Mouse (Mus musculus) T-cell, adult 2 months (primary cell): ENCODE measurements around the gene Rhbdl2.

Experiments
- DNase-seq: peaks from one replicate; pipeline ENCODE4 v3.0.0; 2022; ENCODE audit warnings: low spot score

Rhbdl2 gene

GRCm38 (mm10) chr4:123787191-123787985 lies at the start of gene Rhbdl2:
Gene Rhbdl2, plus strand, starts transcription at chr4:123787874.
- DNase-seq, result no peak

GRCm38 (mm10) chr4:123738708-123739107 lies 49.0 kb upstream of the Rhbdl2 start:
- no peak for DNase-seq

GRCm38 (mm10) chr4:123742891-123743290 lies 44.8 kb upstream of the Rhbdl2 start:
- DNase-seq, result no peak

- no peak for DNase-seq
These were observed 42.4 kb upstream of the Rhbdl2 start for GRCm38 (mm10) chr4:123745221-123745775.

- DNase-seq, result no peak
These were observed 38.8 kb upstream of the Rhbdl2 start for GRCm38 (mm10) chr4:123748726-123749415.

- no peak for DNase-seq
These were observed 38.1 kb upstream of the Rhbdl2 start for GRCm38 (mm10) chr4:123749484-123750130.

- peak; percentile 98 for DNase-seq
These were observed 37.5 kb upstream of the Rhbdl2 start, which contains the start of gene Akirin1 for GRCm38 (mm10) chr4:123750152-123750651. Gene Akirin1, minus strand, starts transcription at chr4:123750345.

- DNase-seq, result no peak
These were observed 36.9 kb upstream of the Rhbdl2 start for GRCm38 (mm10) chr4:123750707-123751312.

- no peak for DNase-seq
These were observed 29.4 kb upstream of the Rhbdl2 start for GRCm38 (mm10) chr4:123758306-123758705.

- no peak for DNase-seq
These were observed 22.6 kb upstream of the Rhbdl2 start for GRCm38 (mm10) chr4:123765071-123765470.

- DNase-seq, result no peak
These were observed 19.9 kb upstream of the Rhbdl2 start for GRCm38 (mm10) chr4:123767807-123768206.

- no peak for DNase-seq
These were observed 19.4 kb upstream of the Rhbdl2 start for GRCm38 (mm10) chr4:123768234-123768633.

- DNase-seq, result no peak
These were observed 5.0 kb downstream of the Rhbdl2 start for GRCm38 (mm10) chr4:123792666-123793065.

GRCm38 (mm10) chr4:123793136-123793535 lies 5.5 kb downstream of the Rhbdl2 start:
- DNase-seq, result no peak

GRCm38 (mm10) chr4:123795057-123795456 lies 7.4 kb downstream of the Rhbdl2 start:
- no peak for DNase-seq

- DNase-seq, result no peak
These were observed 9.7 kb downstream of the Rhbdl2 start for GRCm38 (mm10) chr4:123797403-123797802.

GRCm38 (mm10) chr4:123797856-123798255 lies 10.2 kb downstream of the Rhbdl2 start:
- DNase-seq, result no peak

GRCm38 (mm10) chr4:123803642-123804041 lies 16.0 kb downstream of the Rhbdl2 start:
- DNase-seq, result no peak

- DNase-seq, result no peak
These were observed 20.6 kb downstream of the Rhbdl2 start for GRCm38 (mm10) chr4:123808304-123808703.

- no peak for DNase-seq
These were observed 23.0 kb downstream of the Rhbdl2 start for GRCm38 (mm10) chr4:123810475-123811295.

GRCm38 (mm10) chr4:123812525-123812924 lies 24.9 kb downstream of the Rhbdl2 start:
- DNase-seq, result no peak
